Mouse (Mus musculus): Measurements from ENCODE around the gene Ppp1ca.

Ppp1ca gene

DNA sequence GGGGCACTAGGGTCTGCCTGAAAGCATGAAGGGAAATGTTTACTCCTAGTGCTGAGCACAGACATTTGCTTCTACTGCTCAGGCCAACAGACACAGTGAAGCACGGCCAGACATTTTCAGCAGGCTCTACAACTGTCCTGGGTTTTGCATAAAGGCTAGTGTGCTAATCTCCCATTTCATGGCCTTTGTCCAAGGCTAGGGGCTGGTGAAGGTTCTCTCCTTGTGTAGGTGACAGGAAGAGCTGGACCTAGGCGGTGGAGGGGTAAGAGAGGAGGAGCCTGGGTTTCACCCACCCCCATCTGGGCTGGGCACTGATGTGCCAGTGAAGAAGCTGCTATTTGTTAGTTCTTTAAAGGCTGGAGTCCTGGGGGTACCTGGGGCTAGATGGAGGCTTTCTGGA is 27.1 kb upstream of the Ppp1ca start:
- no peak for TF ChIP-seq GATA4 (IDR thresholded peaks at IDR 0.05; ENCODE audit: insufficient replicate concordance, low read length)

DNA sequence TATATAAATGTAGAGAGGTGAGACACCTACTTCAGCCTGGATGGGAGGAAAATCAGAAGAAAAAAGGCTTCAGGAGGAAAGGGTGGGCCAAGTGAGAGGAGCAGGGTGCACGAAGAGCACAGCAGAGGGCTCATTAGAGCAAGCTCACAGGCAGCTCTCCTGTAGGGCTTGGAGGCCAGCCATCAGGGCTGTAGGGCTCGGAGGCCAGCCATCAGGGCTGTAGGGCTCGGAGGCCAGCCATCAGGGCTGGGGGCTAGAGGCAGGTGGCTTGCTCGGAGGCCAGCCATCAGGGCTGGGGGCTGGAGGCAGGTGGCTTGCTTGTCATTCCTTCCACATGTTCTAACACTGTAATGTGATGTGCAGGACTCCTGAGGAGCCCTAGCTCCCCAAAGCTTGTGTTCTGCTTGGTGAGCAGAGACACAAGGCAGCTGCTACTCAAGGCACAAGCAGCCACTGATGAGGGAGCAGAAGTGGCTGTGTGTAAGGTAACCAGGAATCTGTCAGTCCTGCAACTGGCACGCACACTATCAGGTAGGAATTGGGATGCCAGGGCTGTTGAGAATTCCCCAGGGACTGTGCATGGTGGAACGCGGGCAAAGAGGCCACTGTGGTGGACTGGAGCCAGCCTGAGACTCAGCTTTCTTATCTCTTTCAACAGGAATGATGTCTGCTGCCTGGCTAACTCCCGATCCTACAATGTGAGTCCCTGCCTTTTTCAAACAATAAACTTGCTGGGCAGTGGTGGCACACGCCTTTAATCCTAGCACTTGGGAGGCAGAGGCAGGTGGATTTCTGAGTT is 25.0 kb upstream of the Ppp1ca start:
- no peak for TF ChIP-seq GATA4 (IDR thresholded peaks at IDR 0.05; ENCODE audit: insufficient replicate concordance, low read length)

DNA sequence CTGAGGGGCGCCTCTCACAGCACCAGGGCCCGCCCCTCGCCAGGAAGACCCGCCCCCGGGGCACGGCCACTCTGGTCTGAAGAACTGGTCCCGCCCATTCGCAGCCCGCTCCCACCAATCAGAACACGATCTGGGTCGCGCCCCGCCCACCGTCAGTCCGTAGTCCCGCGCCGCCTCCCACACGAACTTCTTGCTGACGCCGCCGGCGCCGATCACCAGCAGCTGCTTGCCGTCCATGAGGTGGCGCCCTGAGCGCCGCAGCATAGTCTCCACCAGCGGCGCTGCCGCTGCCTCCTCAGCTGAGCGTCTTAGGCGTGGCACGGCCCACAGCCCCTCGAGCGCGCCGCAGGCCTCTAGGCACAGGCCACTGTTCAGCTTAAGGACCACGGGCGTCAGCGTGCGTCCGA is 22.5 kb upstream of the Ppp1ca start:
- no peak for TF ChIP-seq GATA4 (IDR thresholded peaks at IDR 0.05; ENCODE audit: insufficient replicate concordance, low read length)

DNA sequence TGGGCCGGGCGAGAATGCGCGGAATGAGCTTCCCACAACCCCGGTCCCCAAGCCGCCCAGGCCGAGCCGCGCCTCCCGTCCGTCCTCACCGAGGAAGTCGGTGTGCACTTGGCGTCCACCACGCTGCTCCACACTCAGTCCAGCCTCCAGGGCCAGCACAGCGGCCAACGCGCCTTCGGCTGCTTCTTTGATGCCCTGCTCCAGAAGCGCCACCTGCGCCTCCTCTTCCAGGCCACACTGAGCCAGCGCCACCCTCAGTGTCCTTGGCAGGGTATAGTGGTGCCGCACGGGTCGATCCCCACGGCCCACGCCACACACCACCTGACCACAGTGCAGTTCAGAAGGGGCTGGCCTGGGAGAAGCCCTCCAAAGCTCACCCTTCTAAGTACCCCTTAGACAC is 22.1 kb upstream of the Ppp1ca start:
- no peak for TF ChIP-seq GATA4 (IDR thresholded peaks at IDR 0.05; ENCODE audit: insufficient replicate concordance, low read length)

DNA sequence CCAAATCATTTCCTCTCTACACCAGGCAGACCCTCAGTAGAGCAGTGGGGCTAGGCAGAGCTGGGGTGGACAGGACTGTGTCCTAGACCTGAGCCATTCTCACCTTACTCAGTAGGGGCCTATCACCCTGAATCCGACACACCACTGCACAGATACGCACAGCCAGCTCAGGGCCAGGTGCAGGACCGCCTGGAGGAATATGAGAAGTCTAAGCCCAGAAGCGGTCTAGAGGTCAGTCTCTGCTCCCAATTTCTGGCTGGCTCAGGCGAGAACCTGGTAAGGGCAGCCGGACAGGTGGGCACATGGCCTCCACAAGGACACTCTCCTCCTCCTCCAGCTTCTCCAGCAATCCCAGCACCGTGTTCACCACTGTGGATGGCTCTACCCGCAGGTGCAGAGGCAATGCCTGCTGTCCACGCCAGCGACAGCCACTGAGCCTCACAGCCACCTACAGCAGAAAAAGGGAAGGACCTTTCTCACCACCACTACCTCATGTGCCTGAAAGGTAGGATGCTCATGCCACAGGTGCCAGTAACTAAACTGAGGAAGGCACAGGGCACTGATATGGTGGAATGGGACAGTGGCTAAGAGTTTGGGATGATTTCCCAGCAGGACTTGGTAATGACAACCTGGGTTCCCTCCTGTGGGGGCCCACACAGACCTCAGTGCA is 21.0 kb upstream of the Ppp1ca start:
- no peak for TF ChIP-seq GATA4 (IDR thresholded peaks at IDR 0.05; ENCODE audit: insufficient replicate concordance, low read length)

DNA sequence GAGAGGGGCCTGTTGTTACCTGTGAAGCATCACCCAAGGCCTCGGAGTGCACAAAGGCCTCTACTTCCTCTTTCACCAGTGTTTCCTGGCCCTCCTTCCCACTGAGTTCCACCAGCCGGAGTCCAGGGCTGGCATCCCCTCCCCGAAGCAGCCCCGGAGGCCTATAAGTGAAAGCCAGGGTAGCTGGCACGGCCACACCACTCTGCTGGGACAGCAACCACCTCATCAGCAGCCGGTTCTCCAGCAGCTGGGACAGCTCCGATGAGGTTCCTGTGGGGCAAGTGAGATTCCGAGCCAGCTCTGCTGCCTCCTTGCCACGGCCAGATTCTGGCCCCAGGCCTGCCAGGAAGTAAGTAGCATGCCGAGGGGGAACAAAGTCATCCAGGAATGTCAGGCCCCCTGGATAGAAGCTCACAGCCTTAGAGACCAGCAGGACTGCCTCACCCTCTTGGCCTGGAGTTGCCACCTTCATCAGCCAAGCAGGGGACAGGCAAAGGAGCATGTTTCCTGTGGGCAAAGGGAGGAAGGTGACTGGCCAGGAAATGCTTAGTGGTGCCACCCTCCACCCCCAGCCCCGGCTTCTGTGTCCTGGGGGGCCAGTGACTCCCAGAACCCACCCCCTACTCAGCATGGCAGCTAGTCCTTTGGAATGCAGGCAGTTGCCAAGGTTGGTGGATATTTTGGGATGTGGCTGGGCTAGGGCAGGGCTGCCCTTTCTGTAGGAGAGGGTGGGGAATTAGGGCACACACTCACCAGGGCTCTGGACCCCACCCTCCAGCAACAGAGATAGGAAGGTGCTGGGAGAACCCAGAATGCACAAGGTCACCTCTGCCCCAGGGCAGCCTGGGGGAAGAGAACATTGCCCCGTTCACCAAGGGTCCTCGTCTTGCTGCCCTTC is 20.2 kb upstream of the Ppp1ca start:
- no peak for TF ChIP-seq GATA4 (IDR thresholded peaks at IDR 0.05; ENCODE audit: insufficient replicate concordance, low read length)

DNA sequence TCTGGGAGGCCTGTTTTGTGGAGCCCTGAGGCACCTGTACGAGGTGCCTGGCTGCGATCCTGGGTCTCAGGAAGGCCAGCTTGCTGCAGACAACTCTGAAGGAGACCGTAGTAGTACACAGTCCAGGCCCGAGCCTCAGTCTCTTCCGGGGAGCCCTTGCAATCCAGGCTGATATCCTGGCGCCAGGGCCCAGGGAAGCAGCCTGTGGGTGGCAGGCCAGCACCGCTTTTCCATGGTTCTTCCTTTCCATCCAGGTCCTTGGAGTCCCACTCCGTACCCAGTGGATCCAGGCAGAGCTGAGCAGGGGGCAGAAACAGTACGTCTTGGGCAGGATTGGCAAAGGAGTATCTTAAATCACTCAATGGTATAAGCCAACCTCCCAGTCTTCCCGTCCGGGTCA is 18.9 kb upstream of the Ppp1ca start:
- no peak for TF ChIP-seq GATA4 (IDR thresholded peaks at IDR 0.05; ENCODE audit: insufficient replicate concordance, low read length)

DNA sequence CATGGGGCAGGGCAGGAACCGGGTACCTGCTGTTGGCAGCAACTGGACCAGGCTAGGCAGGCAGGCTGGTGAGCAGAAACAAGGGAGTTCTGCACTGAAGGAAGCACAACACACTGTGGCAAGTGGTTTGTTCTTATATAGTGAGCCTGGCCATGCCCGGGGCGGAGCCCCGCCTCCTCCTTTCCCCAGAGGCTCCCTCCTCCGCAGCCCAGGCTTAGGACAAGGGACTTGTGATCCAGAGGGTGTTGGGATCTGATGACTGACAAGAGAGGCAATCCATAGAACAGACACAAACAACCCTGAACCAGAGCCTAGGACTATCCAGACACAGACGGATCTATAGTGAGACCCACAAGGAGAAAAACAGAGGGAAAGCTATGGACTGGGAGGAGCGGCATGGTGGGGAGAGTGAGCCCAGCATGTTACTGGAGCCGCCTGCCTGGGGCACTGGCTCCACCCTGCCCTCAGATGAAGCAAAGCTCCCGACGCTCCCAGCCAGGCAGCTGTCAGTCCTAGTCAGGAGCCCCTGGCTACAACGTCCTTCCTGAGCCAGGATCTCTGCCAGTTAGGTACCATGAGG is 16.4 kb upstream of the Ppp1ca start, which contains the start of gene Carns1:
Carns1 (minus strand) TSS at position 112 of the 580 bp plus-strand sequence.
- TF ChIP-seq GATA4 (IDR thresholded peaks at IDR 0.05; ENCODE audit: insufficient replicate concordance, low read length), result no peak

DNA sequence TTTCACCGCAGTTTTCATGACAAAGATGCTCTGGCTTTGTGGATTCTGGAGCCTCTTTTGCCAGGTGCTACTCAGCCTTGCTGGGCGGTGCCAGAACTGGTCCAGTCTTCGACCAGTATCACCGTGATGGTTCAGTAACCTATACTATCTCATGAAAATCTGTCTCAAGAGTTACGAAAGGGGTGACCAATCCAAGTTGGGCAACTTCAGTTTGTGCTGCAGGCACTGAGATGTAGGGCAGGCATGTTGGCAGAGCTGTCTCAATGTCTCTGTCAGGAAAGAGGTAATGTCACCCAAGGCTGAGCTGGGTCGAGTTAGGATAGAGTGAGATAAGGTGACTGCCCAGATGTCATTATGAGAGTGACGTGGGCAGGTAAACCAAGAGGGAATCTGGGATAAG is 11.5 kb upstream of the Ppp1ca start:
- TF ChIP-seq GATA4 (IDR thresholded peaks at IDR 0.05; ENCODE audit: insufficient replicate concordance, low read length), result no peak

DNA sequence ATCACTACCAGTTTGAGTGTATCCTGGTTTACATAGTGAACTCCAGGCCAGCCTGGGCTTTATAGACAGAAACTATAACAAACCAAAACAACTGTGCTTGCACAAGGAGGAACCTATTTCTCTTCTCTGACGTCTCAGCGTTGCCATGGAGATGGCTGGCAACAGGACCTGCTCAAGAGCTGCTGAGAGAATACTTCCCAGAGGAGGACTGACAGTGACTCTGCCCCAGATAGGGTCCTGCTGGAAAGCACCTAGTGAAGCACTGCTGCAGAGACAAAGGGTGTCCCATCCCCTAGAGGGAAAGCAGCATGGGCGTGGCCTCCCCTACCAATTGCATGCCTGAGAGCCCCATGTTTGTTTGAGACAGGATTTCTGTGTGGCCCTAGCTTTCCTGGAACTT is 10.0 kb upstream of the Ppp1ca start:
- no peak for TF ChIP-seq GATA4 (IDR thresholded peaks at IDR 0.05; ENCODE audit: insufficient replicate concordance, low read length)

DNA sequence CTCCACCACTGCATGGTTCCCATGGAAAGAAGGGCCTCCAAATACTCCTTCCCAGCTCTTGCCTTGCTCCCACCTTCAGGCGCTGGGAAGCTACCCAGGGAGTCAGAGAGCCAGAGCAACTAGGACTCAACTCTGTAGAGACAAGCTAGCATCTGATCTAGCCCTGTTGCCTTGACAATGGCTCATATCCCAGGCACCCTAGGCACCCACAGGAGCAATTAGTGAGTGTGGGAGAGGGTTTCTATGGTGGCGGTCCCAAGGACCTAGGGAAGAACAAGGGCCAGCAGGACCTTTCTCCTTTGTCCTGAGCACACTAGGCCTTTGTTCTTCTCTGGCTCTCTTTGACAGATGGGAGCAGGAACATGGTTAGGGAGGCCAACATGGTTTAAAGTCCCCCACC is 8.2 kb upstream of the Ppp1ca start:
- no peak for TF ChIP-seq GATA4 (IDR thresholded peaks at IDR 0.05; ENCODE audit: insufficient replicate concordance, low read length)

DNA sequence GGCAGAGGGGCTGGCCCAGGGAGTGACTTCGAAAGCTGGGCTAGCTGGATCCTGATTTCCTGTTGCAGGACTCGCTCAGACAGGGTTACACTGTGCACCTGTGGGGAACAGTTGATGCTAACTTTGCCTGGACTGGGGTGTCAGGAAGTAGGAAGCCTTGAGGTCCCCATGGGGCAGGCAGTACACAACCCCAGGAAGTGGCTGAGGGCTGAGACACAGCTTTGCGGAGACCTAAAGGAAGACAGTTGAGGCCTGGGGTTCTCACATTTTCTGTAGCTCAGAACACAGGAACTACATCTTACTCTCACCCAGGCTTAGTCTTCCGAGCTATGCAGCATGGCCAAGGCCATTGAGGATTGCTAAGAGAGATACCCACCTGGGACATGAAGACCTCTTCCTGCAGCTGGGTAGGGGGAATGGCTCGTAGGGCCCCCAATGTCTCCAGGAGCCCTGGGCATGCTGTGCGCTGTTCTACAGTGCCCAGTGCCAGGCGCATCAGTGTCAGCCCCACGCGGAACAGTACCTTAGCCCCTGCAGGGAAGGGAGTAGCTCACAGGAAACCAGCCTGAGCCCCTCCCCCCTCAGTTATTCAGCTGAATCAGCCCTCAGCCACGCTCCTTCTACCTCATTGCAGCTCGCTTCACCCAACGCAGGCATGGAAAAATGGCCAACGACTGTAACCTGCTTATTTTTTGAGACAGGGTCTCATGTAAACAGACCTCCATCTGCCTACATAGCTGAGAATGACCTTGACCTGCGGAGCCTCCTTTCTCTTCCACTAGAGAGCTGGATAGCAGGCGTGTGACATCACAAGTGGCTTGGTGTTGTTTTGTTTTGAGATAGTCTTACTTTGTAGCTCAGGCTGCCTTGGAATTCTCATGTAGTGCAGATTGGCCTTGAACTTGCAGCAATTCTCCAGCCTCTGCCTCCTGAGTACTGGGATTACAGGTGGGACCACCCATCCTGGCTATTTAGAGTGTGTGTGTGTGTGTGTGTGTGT is 6.6 kb upstream of the Ppp1ca start:
- TF ChIP-seq GATA4 (IDR thresholded peaks at IDR 0.05; ENCODE audit: insufficient replicate concordance, low read length), result no peak

DNA sequence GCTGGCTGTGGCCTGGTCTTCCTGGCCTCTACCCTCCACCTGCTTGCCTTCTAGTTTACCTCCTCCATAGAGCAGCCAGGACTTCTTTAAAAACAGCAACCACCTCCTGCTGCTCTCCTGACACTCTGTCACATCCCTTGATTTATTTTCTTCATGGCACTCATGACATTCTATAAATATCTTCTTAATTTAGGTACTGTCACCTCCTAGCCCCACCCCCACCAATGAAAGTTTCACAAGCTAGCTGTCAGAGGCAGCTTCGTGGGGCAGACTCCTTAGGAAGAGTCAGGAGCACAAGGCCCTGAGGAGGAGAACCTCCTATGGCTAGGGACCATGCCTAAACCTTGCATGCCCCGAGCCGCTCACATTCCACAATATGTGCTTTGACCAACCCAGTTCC is 4.6 kb upstream of the Ppp1ca start:
- TF ChIP-seq GATA4 (IDR thresholded peaks at IDR 0.05; ENCODE audit: insufficient replicate concordance, low read length), result no peak

DNA sequence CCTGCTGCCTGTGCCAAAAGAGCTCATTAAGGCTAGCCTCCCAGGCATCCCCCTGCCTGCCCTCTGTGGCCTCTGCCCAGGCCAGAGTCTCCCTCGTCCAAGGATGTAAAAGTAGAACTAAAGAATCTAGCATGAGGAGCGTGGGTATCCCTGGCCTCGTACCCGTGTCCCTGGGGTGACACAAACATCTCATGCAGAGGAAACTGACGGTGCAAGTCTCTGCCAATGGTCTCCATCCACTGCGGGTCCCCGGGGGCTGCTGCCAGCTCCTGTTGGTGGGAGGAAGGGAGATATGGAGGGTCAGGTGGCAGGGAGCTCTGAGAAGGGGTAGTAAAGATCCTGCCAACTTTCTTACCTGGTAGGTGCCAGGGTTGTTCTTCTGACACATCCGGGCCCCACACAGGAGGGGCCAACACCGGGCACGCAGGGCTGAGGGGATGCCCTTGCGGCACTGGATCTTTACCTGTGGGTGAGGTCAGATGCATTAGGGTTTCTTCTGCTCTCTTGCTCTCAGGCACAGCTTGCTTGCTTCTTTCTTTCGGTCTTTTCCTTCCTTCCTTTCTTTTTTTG is 2.7 kb upstream of the Ppp1ca start:
- no peak for TF ChIP-seq GATA4 (IDR thresholded peaks at IDR 0.05; ENCODE audit: insufficient replicate concordance, low read length)
